Mouse (Mus musculus) hindbrain, embryonic 11.5 days (tissue): Measurements from ENCODE around the gene Gpc4. TPM values are rescaled to one million over a fixed set of nuclear protein-coding genes. Genes with fewer than 3 reads are reported as not detected.
A peak's percentile ranks its signal among the peaks of the same experiment; 100 is the strongest.

Experiments
- ATAC-seq: fragments of 200-750 bp; cut with Nextera tagmentation; 2 replicates; pipeline ENCODE4 v1.8.0; 2017; ENCODE audit warnings: mild to moderate bottlenecking, moderate TSS enrichment, moderate library complexity; ENCODE audit not compliant: low FRiP score
- DNase-seq: peaks from one replicate; pipeline ENCODE4 v3.0.0-alpha.2; 2015; ENCODE audit warnings: low spot score
- H3K27ac ChIP-seq: fragments of 300-500 bp; sonication (generic); 2 replicates; pipeline ENCODE4 v1.5.1; 2014; ENCODE audit warnings: mild to moderate bottlenecking, low read depth, low read length
- H3K27me3 ChIP-seq: fragments of 300-500 bp; sonication (generic); 2 replicates; pipeline ENCODE4 v1.6.1; 2014; ENCODE audit warnings: mild to moderate bottlenecking, low read length, moderate library complexity, mixed read lengths; ENCODE audit not compliant: control insufficient read depth, insufficient read depth
- H3K36me3 ChIP-seq: fragments of 300-500 bp; sonication (generic); 2 replicates; pipeline ENCODE4 v1.6.1; 2014; ENCODE audit warnings: mild to moderate bottlenecking, low read length, moderate library complexity, mixed read lengths; ENCODE audit not compliant: control insufficient read depth, insufficient read depth
- H3K4me1 ChIP-seq: fragments of 300-500 bp; sonication (generic); replicated peaks from 2 replicates; pipeline ENCODE4 v1.6.1; 2014; ENCODE audit warnings: low read length, mixed read lengths; ENCODE audit not compliant: control insufficient read depth, insufficient read depth
- H3K4me2 ChIP-seq: fragments of 300-500 bp; sonication (generic); replicated peaks from 2 replicates; pipeline ENCODE4 v1.6.1; 2014; ENCODE audit warnings: mild to moderate bottlenecking, low read depth, low read length
- H3K4me3 ChIP-seq: fragments of 300-500 bp; sonication (generic); 2 replicates; pipeline ENCODE4 v1.5.1; 2014; ENCODE audit warnings: low read depth, low read length
- H3K9ac ChIP-seq: fragments of 300-500 bp; sonication (generic); 2 replicates; pipeline ENCODE4 v1.6.1; 2014; ENCODE audit warnings: low read depth, low read length
- H3K9me3 ChIP-seq: fragments of 300-500 bp; sonication (generic); 2 replicates; pipeline ENCODE4 v1.6.1; 2016; ENCODE audit warnings: low read length; ENCODE audit not compliant: control insufficient read depth
- WGBS: fragments of 180-500 bp; shearing (Covaris S2); extraction: QIAGEN DNeasy Blood & Tissue Kit; methylation state at CpG from one replicate; pipeline ENCODE4 v1.1.7; 2014; 5-methylcytosine and 5-hydroxymethylcytosine counted together
- polyA plus RNA-seq: library from polyadenylated mRNA; unstranded; fragments of >200 nt; fragmentation: Nextera tagmentation; extraction: Ambion mirVana; gene quantifications from 2 replicates; pipeline ENCODE4 v1.2.1, GENCODE M21; 2014

Gpc4 gene
- polyA plus RNA-seq, 1 experiment from 2014 or later, result 17.2 TPM

GRCm38 (mm10) chrX:52138033-52138432 is 27.0 kb downstream of the Gpc4 start:
- H3K27me3 ChIP-seq, result no peaks in the 10 kb centered on the region
- no peak overlapping the region for H3K4me3 ChIP-seq
- no peak for ATAC-seq
- no peaks in the 10 kb centered on the region for H3K4me1 ChIP-seq
- no peak overlapping the region for H3K9ac ChIP-seq
- no peak overlapping the region for H3K4me2 ChIP-seq
- WGBS, result 65% methylated on average over 5 of the region's 5 CpGs
- no peaks in the 10 kb centered on the region for H3K36me3 ChIP-seq
- no peak for DNase-seq
- no peaks in the 10 kb centered on the region for H3K9me3 ChIP-seq
- no peak overlapping the region for H3K27ac ChIP-seq

GRCm38 (mm10) chrX:52136525-52136924 is 28.5 kb downstream of the Gpc4 start:
- H3K4me2 ChIP-seq, result no peak overlapping the region
- H3K27me3 ChIP-seq, result no peaks in the 10 kb centered on the region
- H3K9ac ChIP-seq, result no peak overlapping the region
- no peak overlapping the region for H3K4me3 ChIP-seq
- 82% methylated on average over 5 of the region's 5 CpGs for WGBS
- no peaks in the 10 kb centered on the region for H3K9me3 ChIP-seq
- no peak overlapping the region for H3K27ac ChIP-seq
- ATAC-seq (no peak), DNase-seq (no peak)
- no peaks in the 10 kb centered on the region for H3K4me1 ChIP-seq
- H3K36me3 ChIP-seq, result no peaks in the 10 kb centered on the region

- no peak overlapping the region for H3K4me2 ChIP-seq
- H3K9me3 ChIP-seq, result no peaks in the 10 kb centered on the region
- no peak overlapping the region for H3K4me3 ChIP-seq
- no peak overlapping the region for H3K9ac ChIP-seq
- DNase-seq (no peak), ATAC-seq (no peak)
- 88% methylated on average over 1 of the region's 1 CpGs for WGBS
- H3K27ac ChIP-seq, result no peak overlapping the region
- no peaks in the 10 kb centered on the region for H3K36me3 ChIP-seq
- H3K4me1 ChIP-seq, result no peaks in the 10 kb centered on the region
- H3K27me3 ChIP-seq, result no peaks in the 10 kb centered on the region
Measured at GRCm38 (mm10) chrX:52129604-52130003, 35.4 kb downstream of the Gpc4 start.

- Histone ChIP-seq H3K4me1 (no peaks in the 10 kb centered on the region), H3K9ac (no peak overlapping the region), H3K4me2 (no peak overlapping the region), H3K36me3 (no peaks in the 10 kb centered on the region), H3K27me3 (no peaks in the 10 kb centered on the region), H3K9me3 (no peaks in the 10 kb centered on the region), H3K4me3 (no peak overlapping the region), H3K27ac (no peak overlapping the region)
- ATAC-seq, result no peak
- DNase-seq, result no peak
- WGBS, result 83% methylated on average over 4 of the region's 4 CpGs
Measured at GRCm38 (mm10) chrX:52128794-52129193, 36.3 kb downstream of the Gpc4 start.

- Histone ChIP-seq H3K27ac (no peak overlapping the region), H3K27me3 (no peaks in the 10 kb centered on the region), H3K4me3 (no peak overlapping the region), H3K9ac (no peak overlapping the region), H3K9me3 (no peaks in the 10 kb centered on the region), H3K36me3 (no peaks in the 10 kb centered on the region), H3K4me1 (no peaks in the 10 kb centered on the region), H3K4me2 (no peak overlapping the region)
- ATAC-seq (no peak), DNase-seq (no peak)
- WGBS, result 87% methylated on average over 5 of the region's 5 CpGs
Measured at GRCm38 (mm10) chrX:52113651-52114050, 51.4 kb downstream of the Gpc4 start.

- DNase-seq (peak; percentile 7), ATAC-seq (no peak)
- no peaks in the 10 kb centered on the region for H3K9me3 ChIP-seq
- no peak overlapping the region for H3K4me3 ChIP-seq
- WGBS, result 42% methylated on average over 2 of the region's 2 CpGs
- no peak overlapping the region for H3K4me2 ChIP-seq
- H3K27ac ChIP-seq, result no peak overlapping the region
- H3K4me1 ChIP-seq, result no peaks in the 10 kb centered on the region
- H3K9ac ChIP-seq, result no peak overlapping the region
- no peaks in the 10 kb centered on the region for H3K36me3 ChIP-seq
- H3K27me3 ChIP-seq, result no peaks in the 10 kb centered on the region
Measured at GRCm38 (mm10) chrX:52109663-52110062, 55.4 kb downstream of the Gpc4 start.

- ATAC-seq, result no peak
- Histone ChIP-seq H3K4me2 (no peak overlapping the region), H3K36me3 (no peaks in the 10 kb centered on the region), H3K9ac (no peak overlapping the region), H3K27ac (no peak overlapping the region), H3K4me1 (no peaks in the 10 kb centered on the region), H3K9me3 (no peaks in the 10 kb centered on the region), H3K4me3 (no peak overlapping the region), H3K27me3 (no peaks in the 10 kb centered on the region)
- WGBS, result 60% methylated on average over 1 of the region's 1 CpGs
- no peak for DNase-seq
Measured at GRCm38 (mm10) chrX:52108966-52109365, 56.1 kb downstream of the Gpc4 start.

- no peaks in the 10 kb centered on the region for H3K9me3 ChIP-seq
- no peaks in the 10 kb centered on the region for H3K27me3 ChIP-seq
- H3K27ac ChIP-seq, result no peak overlapping the region
- H3K36me3 ChIP-seq, result no peaks in the 10 kb centered on the region
- no peak overlapping the region for H3K4me3 ChIP-seq
- DNase-seq, result no peak
- H3K4me1 ChIP-seq, result no peaks in the 10 kb centered on the region
- no peak for ATAC-seq
- no peak overlapping the region for H3K9ac ChIP-seq
- WGBS, result 100% methylated on average over 1 of the region's 1 CpGs
- H3K4me2 ChIP-seq, result no peak overlapping the region
Measured at GRCm38 (mm10) chrX:52103771-52104170, 61.3 kb downstream of the Gpc4 start.

- no peak for ATAC-seq
- H3K27ac ChIP-seq, result no peak overlapping the region
Measured at GRCm38 (mm10) chrX:52101940-52102339, 63.1 kb downstream of the Gpc4 start.

More at GRCm38 (mm10) chrX:52101940-52102339, 63.1 kb downstream of the Gpc4 start:
- DNase-seq, result no peak
- Histone ChIP-seq H3K4me2 (no peak overlapping the region), H3K9me3 (no peaks in the 10 kb centered on the region), H3K4me3 (no peak overlapping the region), H3K9ac (no peak overlapping the region), H3K4me1 (no peaks in the 10 kb centered on the region), H3K36me3 (no peaks in the 10 kb centered on the region), H3K27me3 (no peaks in the 10 kb centered on the region)
- 84% methylated on average over 1 of the region's 1 CpGs for WGBS
